Mouse (Mus musculus): ENCODE results near the gene Lclat1. TPM values are rescaled to one million over a fixed set of nuclear protein-coding genes. Genes with fewer than 3 reads are reported as not detected.

Gene Lclat1
- total RNA-seq (2021) (10 to 100 TPM; 40.8 to 42.6 TPM), polyA plus RNA-seq (2012; rRNA removed) (2.0 and 4.6 TPM in 2 replicates)
- long read RNA-seq, full-length matches to known transcripts, result 2 of 9 reads
- long read RNA-seq, partial matches to known transcripts, result 0 of 9 reads
- long read RNA-seq, other reads (novel, unspliced or antisense), result 7 of 9 reads

- DNase-seq, result peak; percentile 98
Observed at GRCm38 (mm10) chr17:73107158-73108157, at the start of gene Lclat1. TSS of gene Lclat1 (plus strand) at chr17:73107985.

GRCm38 (mm10) chr17:73058319-73058718 lies 49.5 kb upstream of the Lclat1 start:
- DNase-seq, result no peak

GRCm38 (mm10) chr17:73060224-73060896 lies 47.4 kb upstream of the Lclat1 start:
- no peak for DNase-seq

GRCm38 (mm10) chr17:73060897-73061252 lies 46.9 kb upstream of the Lclat1 start:
- DNase-seq, result no peak

GRCm38 (mm10) chr17:73062701-73063100 lies 45.1 kb upstream of the Lclat1 start:
- DNase-seq, result no peak

GRCm38 (mm10) chr17:73063299-73063698 lies 44.5 kb upstream of the Lclat1 start:
- no peak for DNase-seq

GRCm38 (mm10) chr17:73063781-73064180 lies 44.0 kb upstream of the Lclat1 start:
- DNase-seq, result no peak

GRCm38 (mm10) chr17:73066387-73067169 lies 41.2 kb upstream of the Lclat1 start:
- DNase-seq, result no peak

- DNase-seq, result peak; percentile 87
Observed at GRCm38 (mm10) chr17:73067423-73067822, 40.4 kb upstream of the Lclat1 start.

- no peak for DNase-seq
Observed at GRCm38 (mm10) chr17:73068321-73068992, 39.3 kb upstream of the Lclat1 start.

GRCm38 (mm10) chr17:73070466-73070865 lies 37.3 kb upstream of the Lclat1 start:
- no peak for DNase-seq

GRCm38 (mm10) chr17:73071725-73072263 lies 36.0 kb upstream of the Lclat1 start:
- no peak for DNase-seq

- DNase-seq, result peak; percentile 40
Observed at GRCm38 (mm10) chr17:73072286-73072685, 35.5 kb upstream of the Lclat1 start.

- no peak for DNase-seq
Observed at GRCm38 (mm10) chr17:73074631-73075030, 33.2 kb upstream of the Lclat1 start.

GRCm38 (mm10) chr17:73075238-73075890 lies 32.4 kb upstream of the Lclat1 start:
- no peak for DNase-seq

GRCm38 (mm10) chr17:73077638-73078037 lies 30.1 kb upstream of the Lclat1 start:
- DNase-seq, result no peak

GRCm38 (mm10) chr17:73081360-73082133 lies 26.2 kb upstream of the Lclat1 start:
- no peak for DNase-seq

GRCm38 (mm10) chr17:73082506-73083196 lies 25.1 kb upstream of the Lclat1 start:
- DNase-seq, result no peak
